Mouse (Mus musculus) kidney, postnatal 0 days (tissue): Measurements from ENCODE around the gene Kdelr2. TPM values are rescaled to one million over a fixed set of nuclear protein-coding genes. Genes with fewer than 3 reads are reported as not detected.
A peak's percentile ranks its signal among the peaks of the same experiment; 100 is the strongest.

Source experiments
- ATAC-seq: fragments of 200-750 bp; cut with Nextera tagmentation; replicated peaks from 2 replicates; pipeline ENCODE4 v1.8.0; 2017; ENCODE audit warnings: low read depth, moderate number of reproducible peaks, moderate TSS enrichment, moderate library complexity; ENCODE audit not compliant: low FRiP score
- DNase-seq: peaks from one replicate; pipeline ENCODE4 v3.0.0-alpha.2; 2016; ENCODE audit warnings: low spot score
- H3K27ac ChIP-seq: fragments of 300-500 bp; sonication (generic); 2 replicates; pipeline ENCODE4 v1.5.1; 2014; ENCODE audit warnings: mild to moderate bottlenecking
- H3K27me3 ChIP-seq: fragments of 300-500 bp; sonication (generic); 2 replicates; pipeline ENCODE4 v1.6.1; 2014; ENCODE audit warnings: low read length, mixed read lengths; ENCODE audit not compliant: insufficient read depth
- H3K36me3 ChIP-seq: fragments of 300-500 bp; sonication (generic); 2 replicates; pipeline ENCODE4 v1.6.1; 2014; ENCODE audit warnings: low read length, mixed read lengths; ENCODE audit not compliant: insufficient read depth
- H3K4me1 ChIP-seq: fragments of 300-500 bp; sonication (generic); replicated peaks from 2 replicates; pipeline ENCODE4 v1.6.1; 2014; ENCODE audit warnings: antibody characterized with exemption, low read length, mixed read lengths; ENCODE audit not compliant: insufficient read depth
- H3K4me2 ChIP-seq: fragments of 300-500 bp; sonication (generic); 2 replicates; pipeline ENCODE4 v1.6.1; 2014; ENCODE audit warnings: mild to moderate bottlenecking, low read length, moderate library complexity, mixed read lengths
- H3K4me3 ChIP-seq: fragments of 300-500 bp; sonication (generic); replicated peaks from 2 replicates; pipeline ENCODE4 v1.5.1; 2014; ENCODE audit warnings: low read depth, low read length
- H3K9ac ChIP-seq: fragments of 300-500 bp; sonication (generic); 2 replicates; pipeline ENCODE4 v1.6.1; 2014; ENCODE audit warnings: low read depth, low read length
- H3K9me3 ChIP-seq: fragments of 300-500 bp; sonication (generic); replicated peaks from 2 replicates; pipeline ENCODE4 v1.6.1; 2016; ENCODE audit warnings: low read length, inconsistent platforms, mixed read lengths
- CTCF ChIP-seq: IDR thresholded peaks from 2 replicates; pipeline ENCODE4 v1.5.1; 2016; ENCODE audit warnings: antibody characterized with exemption, low read depth, mild to moderate bottlenecking, moderate library complexity
- WGBS: fragments of 180-500 bp; shearing (Covaris S2); extraction: QIAGEN DNeasy Blood & Tissue Kit; methylation state at CpG from one replicate; pipeline ENCODE4 v1.1.7; 2014; 5-methylcytosine and 5-hydroxymethylcytosine counted together
- polyA plus RNA-seq: library from polyadenylated mRNA; unstranded; fragments of >200 nt; fragmentation: Nextera tagmentation; extraction: Ambion mirVana; gene quantifications from 2 replicates; pipeline ENCODE4 v1.2.1, GENCODE M21; 2015

The Kdelr2 gene
- polyA plus RNA-seq, 1 experiment from 2014 or later, result 319 TPM

GRCm38 (mm10) chr5:143409239-143409638 lies 5.6 kb downstream of the Kdelr2 start:
- no peak overlapping the region for H3K9ac ChIP-seq
- H3K4me1 ChIP-seq, result peaks cover 9% of the 10 kb centered on the region; the same call in 1 of the 2 replicates
- H3K4me2 ChIP-seq, result no peak overlapping the region
- no peaks in the 10 kb centered on the region for H3K27me3 ChIP-seq
- 43% methylated on average over 3 of the region's 3 CpGs for WGBS
- DNase-seq (peak; percentile 21), ATAC-seq (no peak)
- no peak overlapping the region for H3K27ac ChIP-seq
- no peak for TF ChIP-seq CTCF
- peaks cover 18% of the 10 kb centered on the region; the same call in 1 of the 2 replicates for H3K36me3 ChIP-seq
- no peaks in the 10 kb centered on the region for H3K9me3 ChIP-seq
- H3K4me3 ChIP-seq, result no peak overlapping the region

- TF ChIP-seq CTCF, result no peak
Measured at GRCm38 (mm10) chr5:143410841-143411395, 7.3 kb downstream of the Kdelr2 start.

GRCm38 (mm10) chr5:143421484-143421883 lies 17.8 kb downstream of the Kdelr2 start:
- H3K27me3 ChIP-seq, result no peaks in the 10 kb centered on the region
- WGBS, result 74% methylated on average over 4 of the region's 4 CpGs
- H3K27ac ChIP-seq, result no peak overlapping the region
- peaks cover 44% of the 10 kb centered on the region for H3K36me3 ChIP-seq
- H3K4me2 ChIP-seq, result no peak overlapping the region
- H3K9ac ChIP-seq, result no peak overlapping the region
- DNase-seq (no peak), ATAC-seq (no peak)
- TF ChIP-seq CTCF, result no peak
- H3K4me1 ChIP-seq, result no peaks in the 10 kb centered on the region
- no peak overlapping the region for H3K4me3 ChIP-seq
- H3K9me3 ChIP-seq, result no peaks in the 10 kb centered on the region

More at GRCm38 (mm10) chr5:143410841-143411395, 7.3 kb downstream of the Kdelr2 start:
- Histone ChIP-seq H3K9ac (no peak overlapping the region), H3K36me3 (peaks cover 27% of the 10 kb centered on the region), H3K4me2 (no peak overlapping the region), H3K4me1 (no peaks in the 10 kb centered on the region), H3K27ac (no peak overlapping the region), H3K4me3 (no peak overlapping the region), H3K27me3 (no peaks in the 10 kb centered on the region), H3K9me3 (no peaks in the 10 kb centered on the region)
- WGBS, result 75% methylated on average over 4 of the region's 4 CpGs
- no peak for DNase-seq
- no peak for ATAC-seq

- Histone ChIP-seq H3K4me1 (no peaks in the 10 kb centered on the region), H3K4me3 (no peak overlapping the region), H3K27ac (no peak overlapping the region), H3K9me3 (no peaks in the 10 kb centered on the region), H3K36me3 (peaks cover 30% of the 10 kb centered on the region), H3K4me2 (no peak overlapping the region), H3K27me3 (no peaks in the 10 kb centered on the region), H3K9ac (no peak overlapping the region)
- WGBS, result 73% methylated on average over 4 of the region's 4 CpGs
- DNase-seq (no peak), ATAC-seq (no peak)
- peak; percentile 39 for TF ChIP-seq CTCF
Measured at GRCm38 (mm10) chr5:143422990-143423389, 19.4 kb downstream of the Kdelr2 start.

GRCm38 (mm10) chr5:143423899-143424519 lies 20.4 kb downstream of the Kdelr2 start:
- peak; percentile 83 for TF ChIP-seq CTCF
- no peak overlapping the region for H3K9ac ChIP-seq
- no peak overlapping the region for H3K27ac ChIP-seq
- H3K4me2 ChIP-seq, result no peak overlapping the region
- no peaks in the 10 kb centered on the region for H3K4me1 ChIP-seq
- H3K9me3 ChIP-seq, result no peaks in the 10 kb centered on the region
- ATAC-seq (no peak; the same call in 1 of the 2 replicates), DNase-seq (peak; percentile 59)
- H3K36me3 ChIP-seq, result peaks cover 21% of the 10 kb centered on the region
- WGBS, result 28% methylated on average over 6 of the region's 6 CpGs
- no peak overlapping the region for H3K4me3 ChIP-seq
- H3K27me3 ChIP-seq, result no peaks in the 10 kb centered on the region

- Histone ChIP-seq H3K9ac (no peak overlapping the region), H3K4me3 (no peak overlapping the region), H3K27ac (no peak overlapping the region), H3K36me3 (no peaks in the 10 kb centered on the region), H3K27me3 (no peaks in the 10 kb centered on the region), H3K9me3 (no peaks in the 10 kb centered on the region), H3K4me1 (no peaks in the 10 kb centered on the region), H3K4me2 (no peak overlapping the region)
- WGBS, result 0% methylated on average over 4 of the region's 4 CpGs
- TF ChIP-seq CTCF, result peak; percentile 93
- peak; percentile 80 for DNase-seq
- 0 out of 2 replicates have a peak, but pooled peaks have one; percentile 59 for ATAC-seq
Measured at GRCm38 (mm10) chr5:143434421-143434820, 30.8 kb downstream of the Kdelr2 start.
